Mouse (Mus musculus) MEL (cell line): ENCODE results near the gene Gm16181. TPM values are rescaled to one million over a fixed set of nuclear protein-coding genes. Genes with fewer than 3 reads are reported as not detected.

Experiments
- DNase-seq: peaks from one replicate; pipeline ENCODE4 v3.0.0; 2011; ENCODE audit warnings: low read depth, low spot score
- H3K27ac ChIP-seq: 2 replicates; pipeline ENCODE4 v1.5.1; 2012; ENCODE audit warnings: low read depth, mild to moderate bottlenecking, control low read depth, low read length, moderate library complexity; ENCODE audit not compliant: control insufficient read depth
- H3K27me3 ChIP-seq, 2 experiments: fragments of 150-350 bp in 1 of 2; sonication (generic) in 1 of 2; 2 replicates each; pipeline ENCODE4 v1.6.1; 2012; ENCODE audit warnings: low read length in 2 of 2, mild to moderate bottlenecking in 2 of 2, improper control_type of control experiment in 1 of 2, moderate library complexity in 1 of 2; ENCODE audit not compliant: insufficient read depth in 2 of 2, control insufficient read depth in 1 of 2
- H3K36me3 ChIP-seq, 2 experiments: 2 replicates each; pipeline ENCODE4 v1.6.1; 2012 to 2014; ENCODE audit warnings: low read length in 2 of 2, improper control_type of control experiment in 1 of 2, inconsistent platforms in 1 of 2, mild to moderate bottlenecking in 1 of 2; ENCODE audit not compliant: insufficient read depth in 2 of 2, control insufficient read depth in 1 of 2
- H3K4me1 ChIP-seq, 2 experiments: fragments of 150-350 bp in 1 of 2; sonication (generic) in 1 of 2; 2 replicates each; pipeline ENCODE4 v1.6.1; 2012; ENCODE audit warnings: low read length in 2 of 2, improper control_type of control experiment in 1 of 2, mild to moderate bottlenecking in 1 of 2; ENCODE audit not compliant: insufficient read depth in 2 of 2, control insufficient read depth in 1 of 2
- H3K4me3 ChIP-seq, 2 experiments: fragments of 150-350 bp in 1 of 2; sonication (generic) in 1 of 2; 2 replicates each; pipeline ENCODE4 v1.5.1; 2012; ENCODE audit warnings: low read depth in 2 of 2, low read length in 2 of 2, mild to moderate bottlenecking in 2 of 2, moderate library complexity in 2 of 2, control low read depth in 1 of 2, improper control_type of control experiment in 1 of 2; ENCODE audit not compliant: control insufficient read depth in 1 of 2, insufficient read depth in 1 of 2
- H3K79me2 ChIP-seq: 2 replicates; pipeline ENCODE4 v1.6.1; 2012; ENCODE audit warnings: mild to moderate bottlenecking, low read length, moderate library complexity; ENCODE audit not compliant: control insufficient read depth, poor library complexity, insufficient read depth
- H3K9ac ChIP-seq: 2 replicates; pipeline ENCODE4 v1.6.1; 2012; ENCODE audit warnings: low read depth, mild to moderate bottlenecking, control low read depth, low read length, moderate library complexity; ENCODE audit not compliant: control insufficient read depth, poor library complexity, severe bottlenecking
- H3K9me3 ChIP-seq: fragments of 150-350 bp; sonication (generic); replicated peaks from 2 replicates; pipeline ENCODE4 v1.6.1; 2012; ENCODE audit warnings: mild to moderate bottlenecking, low read length, improper control_type of control experiment, moderate library complexity; ENCODE audit not compliant: insufficient read depth
- CHD2 ChIP-seq: IDR thresholded peaks from 2 replicates; pipeline ENCODE4 v1.6.1; 2011; ENCODE audit warnings: low read length, improper control_type of control experiment
- CTCF ChIP-seq, 3 experiments: IDR thresholded peaks in 2 of 3; conservative IDR thresholded peaks in 1 of 3; 2 replicates each; pipeline ENCODE4 v1.5.1; 2011 to 2012; ENCODE audit warnings: low read length in 3 of 3, low read depth in 2 of 3, mild to moderate bottlenecking in 2 of 3, improper control_type of control experiment in 1 of 3, inconsistent platforms in 1 of 3, mixed read lengths in 1 of 3, moderate library complexity in 1 of 3; ENCODE audit not compliant: control insufficient read depth in 1 of 3, insufficient read depth in 1 of 3, poor library complexity in 1 of 3, severe bottlenecking in 1 of 3
- E2F4 ChIP-seq: IDR thresholded peaks from 2 replicates; pipeline ENCODE4 v1.6.1; 2011; ENCODE audit warnings: low read depth, low read length, improper control_type of control experiment, borderline replicate concordance
- ETS1 ChIP-seq: IDR thresholded peaks from 2 replicates; pipeline ENCODE4 v1.6.1; 2012; ENCODE audit warnings: low read depth, mild to moderate bottlenecking, inconsistent platforms, low read length, improper control_type of control experiment, moderate library complexity
- GABPA ChIP-seq: IDR thresholded peaks from 2 replicates; pipeline ENCODE4 v1.6.1; 2012; ENCODE audit warnings: low read depth, mild to moderate bottlenecking, inconsistent platforms, low read length, improper control_type of control experiment, moderate library complexity
- JUND ChIP-seq: IDR thresholded peaks from 2 replicates; pipeline ENCODE4 v1.6.1; 2011; ENCODE audit warnings: low read depth, mild to moderate bottlenecking, improper control_type of control experiment, low read length
- KAT2A ChIP-seq: conservative IDR thresholded peaks from 2 replicates; pipeline ENCODE4 v1.6.1; 2012; ENCODE audit warnings: low read depth, low read length, improper control_type of control experiment, inconsistent platforms
- MAFK ChIP-seq: IDR thresholded peaks from 2 replicates; pipeline ENCODE4 v1.6.1; 2011; ENCODE audit warnings: low read depth, mild to moderate bottlenecking, low read length, improper control_type of control experiment, borderline replicate concordance
- MEF2A ChIP-seq: IDR thresholded peaks from 2 replicates; pipeline ENCODE4 v1.6.1; 2014; ENCODE audit warnings: low read depth, mild to moderate bottlenecking, inconsistent platforms, low read length, improper control_type of control experiment; ENCODE audit not compliant: poor library complexity, insufficient replicate concordance, severe bottlenecking; ENCODE audit errors: extremely low read depth
- MXI1 ChIP-seq: IDR thresholded peaks from 2 replicates; pipeline ENCODE4 v1.6.1; 2011; ENCODE audit warnings: mild to moderate bottlenecking, low read depth, low read length, improper control_type of control experiment
- MYB ChIP-seq: IDR thresholded peaks from 2 replicates; pipeline ENCODE4 v1.6.1; 2011; ENCODE audit warnings: mild to moderate bottlenecking, low read depth, low read length, improper control_type of control experiment
- MYC ChIP-seq: IDR thresholded peaks from 2 replicates; pipeline ENCODE4 v1.6.1; 2011; ENCODE audit warnings: low read depth, mild to moderate bottlenecking, low read length, improper control_type of control experiment, moderate library complexity
- POLR2A ChIP-seq, 2 experiments: IDR thresholded peaks; 2 replicates each; pipeline ENCODE4 v1.6.1; 2011 to 2012; ENCODE audit warnings: low read length in 2 of 2, mild to moderate bottlenecking in 2 of 2, control low read depth in 1 of 2, improper control_type of control experiment in 1 of 2, low read depth in 1 of 2, moderate library complexity in 1 of 2; ENCODE audit not compliant: control insufficient read depth in 1 of 2, insufficient read depth in 1 of 2, poor library complexity in 1 of 2
- POLR2AphosphoS5 ChIP-seq: IDR thresholded peaks from 2 replicates; pipeline ENCODE4 v1.6.1; 2012; ENCODE audit warnings: low read depth, borderline replicate concordance, mild to moderate bottlenecking, inconsistent platforms, low read length, moderate library complexity, mixed read lengths
- RAD21 ChIP-seq: IDR thresholded peaks from 2 replicates; pipeline ENCODE4 v1.6.1; 2011; ENCODE audit warnings: mild to moderate bottlenecking, low read depth, low read length, improper control_type of control experiment
- SIN3A ChIP-seq: IDR thresholded peaks from 2 replicates; pipeline ENCODE4 v1.6.1; 2012; ENCODE audit warnings: low read length, improper control_type of control experiment, inconsistent platforms
- SMC3 ChIP-seq: IDR thresholded peaks from 2 replicates; pipeline ENCODE4 v1.6.1; 2011; ENCODE audit warnings: low read depth, low read length, improper control_type of control experiment
- UBTF ChIP-seq: IDR thresholded peaks from 2 replicates; pipeline ENCODE4 v1.6.1; 2012; ENCODE audit warnings: low read depth, mild to moderate bottlenecking, inconsistent platforms, low read length, improper control_type of control experiment, moderate library complexity, borderline replicate concordance; ENCODE audit not compliant: insufficient read depth
- USF2 ChIP-seq, 2 experiments: IDR thresholded peaks; 2 replicates each; pipeline ENCODE4 v1.6.1; 2011 to 2012; ENCODE audit warnings: improper control_type of control experiment in 2 of 2, low read length in 2 of 2, borderline replicate concordance in 1 of 2, inconsistent platforms in 1 of 2, low read depth in 1 of 2, mild to moderate bottlenecking in 1 of 2; ENCODE audit not compliant: insufficient read depth in 1 of 2
- ZNF384 ChIP-seq: IDR thresholded peaks from 2 replicates; pipeline ENCODE4 v1.6.1; 2012; ENCODE audit warnings: low read depth, mild to moderate bottlenecking, inconsistent platforms, low read length, improper control_type of control experiment
- polyA plus RNA-seq, 2 experiments: library from polyadenylated mRNA; stranded (reverse) in 1 of 2; unstranded in 1 of 2; fragments of >175 nt in 1 of 2; fragments of >200 nt in 1 of 2; gene quantifications; 2 replicates each; pipeline versions ENCODE4 v1.2.1 to v1.2.4; 2012; ENCODE audit warnings: low replicate concordance in 2 of 2, low read depth in 1 of 2; ENCODE audit not compliant: insufficient read length in 2 of 2, insufficient read depth in 1 of 2, missing spikeins in 1 of 2
- total RNA-seq: library from RNA; depleted of rRNA; stranded (reverse); fragments of 300-350 nt; gene quantifications from 2 replicates; pipeline ENCODE4 v1.2.3, GENCODE M21; 2012

The Gm16181 gene
- total and polyA plus RNA-seq, 3 experiments = 0.58 TPM; not detected in 2

DNA sequence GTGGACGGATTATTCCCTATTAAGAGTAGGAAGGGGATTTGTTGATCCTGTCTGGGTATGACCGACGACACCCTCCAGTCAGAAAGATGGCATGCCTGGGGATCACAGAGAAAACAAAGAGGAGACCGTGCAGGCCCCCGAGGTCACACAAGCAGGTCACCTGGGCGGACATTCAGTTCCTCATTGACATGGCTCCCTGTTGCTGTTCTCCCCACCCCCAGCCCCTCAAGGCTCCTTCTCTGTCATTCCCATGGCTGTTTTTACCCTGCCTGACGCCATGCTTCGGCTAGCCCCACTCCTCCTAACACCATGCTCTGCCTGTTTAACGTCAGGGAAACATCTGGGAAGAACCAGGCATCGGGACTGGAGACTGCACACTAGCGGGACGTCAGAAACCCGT is 41.0 kb downstream of the Gm16181 start:
- H3K9me3 ChIP-seq = no peaks in the 10 kb centered on the region
- peaks cover 3% of the 10 kb centered on the region; the same call in 1 of the 2 replicates for H3K79me2 ChIP-seq
- no peak for TF ChIP-seq POLR2AphosphoS5
- no peak for TF ChIP-seq ZNF384
- TF ChIP-seq CTCF (IDR thresholded peaks at IDR 0.05 in 2 of 3, conservative IDR thresholded peaks at IDR 0.05 in 1 of 3; ENCODE audit: control insufficient read depth in 1 of 3, insufficient read depth in 1 of 3, low read depth in 2 of 3, low read length in 3 of 3, poor library complexity in 1 of 3, severe bottlenecking in 1 of 3) = no peak
- TF ChIP-seq MYC = no peak
- no peak for TF ChIP-seq GABPA
- no peak for TF ChIP-seq SIN3A
- TF ChIP-seq UBTF = no peak
- TF ChIP-seq E2F4 = no peak
- no peak for TF ChIP-seq CHD2
- TF ChIP-seq JUND = no peak
- TF ChIP-seq USF2 (IDR thresholded peaks at IDR 0.05; ENCODE audit: borderline replicate concordance in 1 of 2, insufficient read depth in 1 of 2, low read depth in 1 of 2, low read length in 2 of 2) = no peak
- TF ChIP-seq MAFK = no peak
- TF ChIP-seq KAT2A = no peak
- TF ChIP-seq RAD21 = no peak
- no peak for TF ChIP-seq MXI1
- TF ChIP-seq SMC3 = no peak
- no peak for TF ChIP-seq POLR2A (IDR thresholded peaks at IDR 0.05; ENCODE audit: control insufficient read depth in 1 of 2, insufficient read depth in 1 of 2, low read depth in 1 of 2, low read length in 2 of 2, poor library complexity in 1 of 2)
- no peak for TF ChIP-seq MYB
- no peak for TF ChIP-seq ETS1
- TF ChIP-seq MEF2A = no peak
- DNase-seq = no peak
- no peak overlapping the region for H3K4me3 ChIP-seq
- H3K27me3 ChIP-seq = no peaks in the 10 kb centered on the region
- H3K9ac ChIP-seq = no peak overlapping the region
- H3K36me3 ChIP-seq = peaks cover 0 to 8% of the 10 kb centered on the region in 2 experiments; a peak in 1 of 4 replicates
- H3K27ac ChIP-seq = no peak overlapping the region
- H3K4me1 ChIP-seq = peaks cover 7 to 19% of the 10 kb centered on the region in 2 experiments
